Mouse (Mus musculus): ENCODE results near the gene Cntd1. TPM values are rescaled to one million over a fixed set of nuclear protein-coding genes. Genes with fewer than 3 reads are reported as not detected.

Gene Cntd1
- polyA plus RNA-seq, 1 experiment, result 0.20 TPM

GRCm38 (mm10) chr11:101233240-101233639, 45.6 kb upstream of the Cntd1 start:
- Histone ChIP-seq H3K27ac (ENCODE audit: insufficient read depth, low read depth, low read length) (no peak overlapping the region), H3K4me3 (ENCODE audit: low read depth, low read length) (no peak overlapping the region), H3K4me1 (ENCODE audit: control insufficient read depth, insufficient read depth, insufficient read length, low read length) (peaks cover 8% of the 10 kb centered on the region), H3K27me3 (ENCODE audit: control insufficient read depth, insufficient read depth, low read length) (no peaks in the 10 kb centered on the region), H3K36me3 (ENCODE audit: control insufficient read depth, insufficient read depth, low read length) (no peaks in the 10 kb centered on the region)
- WGBS, result 63% methylated on average over 1 of the region's 1 CpGs
- TF ChIP-seq CTCF (IDR thresholded peaks at IDR 0.05; ENCODE audit: extremely low read depth, insufficient read length, insufficient replicate concordance, low read depth, low read length) (no peak), POLR2A (IDR thresholded peaks at IDR 0.05; ENCODE audit: low read depth, low read length) (no peak)

- peaks cover 8% of the 10 kb centered on the region for H3K4me1 ChIP-seq (ENCODE audit: control insufficient read depth, insufficient read depth, insufficient read length, low read length)
- no peak overlapping the region for H3K27ac ChIP-seq (ENCODE audit: insufficient read depth, low read depth, low read length)
- H3K27me3 ChIP-seq (ENCODE audit: control insufficient read depth, insufficient read depth, low read length), result no peaks in the 10 kb centered on the region
- no peak overlapping the region for H3K4me3 ChIP-seq (ENCODE audit: low read depth, low read length)
- H3K36me3 ChIP-seq (ENCODE audit: control insufficient read depth, insufficient read depth, low read length), result no peaks in the 10 kb centered on the region
- TF ChIP-seq POLR2A (IDR thresholded peaks at IDR 0.05; ENCODE audit: low read depth, low read length) (no peak), CTCF (IDR thresholded peaks at IDR 0.05; ENCODE audit: extremely low read depth, insufficient read length, insufficient replicate concordance, low read depth, low read length) (no peak)
These were observed 44.7 kb upstream of the Cntd1 start for GRCm38 (mm10) chr11:101234124-101234523.

- peaks cover 8% of the 10 kb centered on the region for H3K4me1 ChIP-seq (ENCODE audit: control insufficient read depth, insufficient read depth, insufficient read length, low read length)
- H3K27me3 ChIP-seq (ENCODE audit: control insufficient read depth, insufficient read depth, low read length), result no peaks in the 10 kb centered on the region
- H3K36me3 ChIP-seq (ENCODE audit: control insufficient read depth, insufficient read depth, low read length), result no peaks in the 10 kb centered on the region
- TF ChIP-seq CTCF (IDR thresholded peaks at IDR 0.05; ENCODE audit: extremely low read depth, insufficient read length, insufficient replicate concordance, low read depth, low read length) (no peak), POLR2A (IDR thresholded peaks at IDR 0.05; ENCODE audit: low read depth, low read length) (no peak)
- H3K27ac ChIP-seq (ENCODE audit: insufficient read depth, low read depth, low read length), result no peak overlapping the region
- no peak overlapping the region for H3K4me3 ChIP-seq (ENCODE audit: low read depth, low read length)
These were observed 43.4 kb upstream of the Cntd1 start for GRCm38 (mm10) chr11:101235429-101235828.

GRCm38 (mm10) chr11:101236782-101237181, 42.0 kb upstream of the Cntd1 start:
- Histone ChIP-seq H3K4me1 (ENCODE audit: control insufficient read depth, insufficient read depth, insufficient read length, low read length) (no peaks in the 10 kb centered on the region), H3K36me3 (ENCODE audit: control insufficient read depth, insufficient read depth, low read length) (no peaks in the 10 kb centered on the region), H3K27me3 (ENCODE audit: control insufficient read depth, insufficient read depth, low read length) (0 out of 2 replicates have a peak, but pooled peaks cover 2% of the 10 kb centered on the region), H3K4me3 (ENCODE audit: low read depth, low read length) (no peak overlapping the region), H3K27ac (ENCODE audit: insufficient read depth, low read depth, low read length) (no peak overlapping the region)
- TF ChIP-seq POLR2A (IDR thresholded peaks at IDR 0.05; ENCODE audit: low read depth, low read length), result no peak
- TF ChIP-seq CTCF (IDR thresholded peaks at IDR 0.05; ENCODE audit: extremely low read depth, insufficient read length, insufficient replicate concordance, low read depth, low read length), result no peak
- WGBS, result 93% methylated on average over 5 of the region's 5 CpGs

- H3K27me3 ChIP-seq (ENCODE audit: control insufficient read depth, insufficient read depth, low read length), result 0 out of 2 replicates have a peak, but pooled peaks cover 2% of the 10 kb centered on the region
- H3K4me3 ChIP-seq (ENCODE audit: low read depth, low read length), result no peak overlapping the region
- no peak for TF ChIP-seq POLR2A (IDR thresholded peaks at IDR 0.05; ENCODE audit: low read depth, low read length)
- no peak for TF ChIP-seq CTCF (IDR thresholded peaks at IDR 0.05; ENCODE audit: extremely low read depth, insufficient read length, insufficient replicate concordance, low read depth, low read length)
- H3K4me1 ChIP-seq (ENCODE audit: control insufficient read depth, insufficient read depth, insufficient read length, low read length), result no peaks in the 10 kb centered on the region
- 60% methylated on average over 5 of the region's 5 CpGs for WGBS
- H3K27ac ChIP-seq (ENCODE audit: insufficient read depth, low read depth, low read length), result no peak overlapping the region
- H3K36me3 ChIP-seq (ENCODE audit: control insufficient read depth, insufficient read depth, low read length), result no peaks in the 10 kb centered on the region
These were observed 40.7 kb upstream of the Cntd1 start for GRCm38 (mm10) chr11:101238071-101238647.

GRCm38 (mm10) chr11:101245071-101245470, 33.7 kb upstream of the Cntd1 start:
- H3K36me3 ChIP-seq (ENCODE audit: control insufficient read depth, insufficient read depth, low read length), result no peaks in the 10 kb centered on the region
- H3K4me1 ChIP-seq (ENCODE audit: control insufficient read depth, insufficient read depth, insufficient read length, low read length), result peaks cover 13% of the 10 kb centered on the region
- peaks cover 13% of the 10 kb centered on the region; the same call in 1 of the 2 replicates for H3K27me3 ChIP-seq (ENCODE audit: control insufficient read depth, insufficient read depth, low read length)
- TF ChIP-seq POLR2A (IDR thresholded peaks at IDR 0.05; ENCODE audit: low read depth, low read length), result no peak
- TF ChIP-seq CTCF (IDR thresholded peaks at IDR 0.05; ENCODE audit: extremely low read depth, insufficient read length, insufficient replicate concordance, low read depth, low read length), result no peak
- no peak overlapping the region for H3K4me3 ChIP-seq (ENCODE audit: low read depth, low read length)
- WGBS, result 28% methylated on average over 4 of the region's 4 CpGs
- H3K27ac ChIP-seq (ENCODE audit: insufficient read depth, low read depth, low read length), result peak overlapping the region; percentile 60; the same call in 1 of the 2 replicates

GRCm38 (mm10) chr11:101245855-101246701, 32.7 kb upstream of the Cntd1 start, which contains the start of gene Ramp2:
Ramp2 (plus strand) TSS chr11:101246028.
- Histone ChIP-seq H3K4me1 (ENCODE audit: control insufficient read depth, insufficient read depth, insufficient read length, low read length) (peaks cover 13% of the 10 kb centered on the region), H3K4me3 (ENCODE audit: low read depth, low read length) (peak within 1 kb of the TSS; percentile 71), H3K27ac (ENCODE audit: insufficient read depth, low read depth, low read length) (peak within 1 kb of the TSS; percentile 62), H3K36me3 (ENCODE audit: control insufficient read depth, insufficient read depth, low read length) (no peaks in the 10 kb centered on the region), H3K27me3 (ENCODE audit: control insufficient read depth, insufficient read depth, low read length) (peaks cover 12% of the 10 kb centered on the region; the same call in 1 of the 2 replicates)
- 3% methylated on average over 63 of the region's 63 CpGs for WGBS
- TF ChIP-seq CTCF (IDR thresholded peaks at IDR 0.05; ENCODE audit: extremely low read depth, insufficient read length, insufficient replicate concordance, low read depth, low read length), result no peak
- no peak for TF ChIP-seq POLR2A (IDR thresholded peaks at IDR 0.05; ENCODE audit: low read depth, low read length)
